Mouse (Mus musculus): ENCODE measurements around the gene Gmds. TPM values are rescaled to one million over a fixed set of nuclear protein-coding genes. Genes with fewer than 3 reads are reported as not detected.

The Gmds gene
- polyA plus RNA-seq, 1 experiment: 11.3 TPM

DNA sequence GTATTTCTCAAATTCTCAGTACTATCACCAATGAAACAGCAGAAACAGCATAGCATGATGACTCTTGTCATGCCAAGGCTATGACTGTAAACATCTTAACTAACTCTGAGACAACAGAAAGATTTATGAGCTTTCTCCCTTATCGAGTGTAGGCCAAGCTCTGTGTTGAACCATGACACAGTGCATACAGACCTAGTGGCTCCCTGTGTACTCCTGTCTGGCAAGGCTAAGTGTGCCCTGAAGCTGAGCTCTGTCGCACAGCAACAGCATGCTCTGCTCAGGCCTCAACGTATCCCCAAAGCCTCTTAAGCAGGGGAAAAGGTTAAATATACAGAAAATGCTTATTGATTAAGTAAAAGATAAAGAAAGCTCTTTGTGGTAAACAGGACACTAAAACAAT is 194.9 kb downstream of the Gmds start:
- H3K4me3 ChIP-seq (ENCODE audit: insufficient read depth, low read length): no peak overlapping the region
- TF ChIP-seq CTCF (IDR thresholded peaks at IDR 0.05; ENCODE audit: extremely low read depth, insufficient read depth, low read length): no peak
- TF ChIP-seq POLR2A (IDR thresholded peaks at IDR 0.05; ENCODE audit: extremely low read depth, insufficient read depth, low read length): no peak
- no peaks in the 10 kb centered on the region for H3K4me1 ChIP-seq (ENCODE audit: control insufficient read depth, insufficient read depth, low read length)
- H3K27ac ChIP-seq (ENCODE audit: insufficient read depth, low read length): no peak overlapping the region

DNA sequence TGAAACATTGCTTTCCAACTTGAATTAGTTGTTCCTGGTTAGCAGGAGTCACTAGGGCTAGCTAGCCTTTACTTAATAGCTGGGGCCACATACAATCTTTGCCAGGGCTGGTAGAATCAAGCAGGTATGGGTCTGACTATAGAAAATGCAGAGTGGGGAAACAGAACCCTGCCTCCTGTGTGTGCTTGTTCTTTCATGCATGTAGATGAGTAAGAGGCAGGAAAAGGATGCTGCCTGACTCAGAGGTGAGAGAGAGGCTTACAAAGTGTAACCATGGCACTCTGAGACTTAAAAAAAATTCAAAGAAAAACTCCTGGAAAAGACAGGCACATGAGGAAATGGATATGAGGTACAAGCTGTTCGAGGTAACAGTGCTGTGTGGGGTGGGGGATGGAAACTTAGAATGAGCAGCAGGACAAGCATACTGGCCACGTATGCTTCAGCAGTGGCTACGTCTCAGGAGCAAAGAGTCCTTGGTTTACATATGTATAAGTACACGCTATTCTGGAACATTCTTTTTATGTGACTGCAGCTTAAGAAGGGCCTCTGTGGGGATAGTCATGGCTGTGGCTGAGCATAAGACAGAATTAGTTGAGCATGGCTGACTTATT is 203.8 kb downstream of the Gmds start:
- no peak overlapping the region for H3K4me3 ChIP-seq (ENCODE audit: insufficient read depth, low read length)

DNA sequence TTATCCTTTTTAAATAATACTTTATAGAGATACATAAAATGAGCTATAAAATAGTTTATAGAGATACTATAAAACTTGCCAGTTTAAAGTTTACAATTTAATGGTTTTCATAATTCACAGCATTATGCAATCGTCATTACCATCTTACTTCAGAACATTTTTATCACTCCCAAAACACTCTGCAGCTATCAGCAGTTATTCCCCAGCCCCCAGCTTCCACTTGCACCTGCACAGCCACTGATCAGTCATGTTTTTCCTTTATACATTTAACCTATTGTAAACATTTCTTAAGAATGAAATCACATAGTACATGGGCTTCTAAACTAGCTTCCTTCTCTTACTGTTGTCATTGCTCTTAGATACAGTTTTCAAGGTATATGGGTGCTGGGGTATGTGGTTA is 208.6 kb downstream of the Gmds start:
- TF ChIP-seq CTCF (IDR thresholded peaks at IDR 0.05; ENCODE audit: extremely low read depth, insufficient read depth, low read length) (no peak), POLR2A (IDR thresholded peaks at IDR 0.05; ENCODE audit: extremely low read depth, insufficient read depth, low read length) (no peak)
- no peak overlapping the region for H3K27ac ChIP-seq (ENCODE audit: insufficient read depth, low read length)
- peaks cover under 1% of the 10 kb centered on the region; the same call in 1 of the 2 replicates for H3K4me1 ChIP-seq (ENCODE audit: control insufficient read depth, insufficient read depth, low read length)
- no peak overlapping the region for H3K4me3 ChIP-seq (ENCODE audit: insufficient read depth, low read length)

More for the DNA sequence above, 203.8 kb downstream of the Gmds start:
- Histone ChIP-seq H3K4me1 (ENCODE audit: control insufficient read depth, insufficient read depth, low read length) (peaks cover 2% of the 10 kb centered on the region; the same call in 1 of the 2 replicates), H3K27ac (ENCODE audit: insufficient read depth, low read length) (no peak overlapping the region)
- no peak for TF ChIP-seq CTCF (IDR thresholded peaks at IDR 0.05; ENCODE audit: extremely low read depth, insufficient read depth, low read length)
- no peak for TF ChIP-seq POLR2A (IDR thresholded peaks at IDR 0.05; ENCODE audit: extremely low read depth, insufficient read depth, low read length)

- Histone ChIP-seq H3K4me1 (ENCODE audit: control insufficient read depth, insufficient read depth, low read length) (no peaks in the 10 kb centered on the region), H3K4me3 (ENCODE audit: insufficient read depth, low read length) (no peak overlapping the region), H3K27ac (ENCODE audit: insufficient read depth, low read length) (no peak overlapping the region)
- TF ChIP-seq CTCF (IDR thresholded peaks at IDR 0.05; ENCODE audit: extremely low read depth, insufficient read depth, low read length) (no peak), POLR2A (IDR thresholded peaks at IDR 0.05; ENCODE audit: extremely low read depth, insufficient read depth, low read length) (no peak)
These were observed 220.2 kb downstream of the Gmds start for GRCm38 (mm10) chr13:32118386-32118785.

GRCm38 (mm10) chr13:32115468-32115867 is 223.1 kb downstream of the Gmds start:
- TF ChIP-seq CTCF (IDR thresholded peaks at IDR 0.05; ENCODE audit: extremely low read depth, insufficient read depth, low read length): no peak
- no peak for TF ChIP-seq POLR2A (IDR thresholded peaks at IDR 0.05; ENCODE audit: extremely low read depth, insufficient read depth, low read length)
- Histone ChIP-seq H3K4me3 (ENCODE audit: insufficient read depth, low read length) (no peak overlapping the region), H3K27ac (ENCODE audit: insufficient read depth, low read length) (no peak overlapping the region), H3K4me1 (ENCODE audit: control insufficient read depth, insufficient read depth, low read length) (no peaks in the 10 kb centered on the region)

- Histone ChIP-seq H3K4me1 (ENCODE audit: control insufficient read depth, insufficient read depth, low read length) (no peaks in the 10 kb centered on the region), H3K4me3 (ENCODE audit: insufficient read depth, low read length) (no peak overlapping the region)
- TF ChIP-seq CTCF (IDR thresholded peaks at IDR 0.05; ENCODE audit: extremely low read depth, insufficient read depth, low read length) (no peak), POLR2A (IDR thresholded peaks at IDR 0.05; ENCODE audit: extremely low read depth, insufficient read depth, low read length) (no peak)
These were observed 224.7 kb downstream of the Gmds start for GRCm38 (mm10) chr13:32113875-32114274.

GRCm38 (mm10) chr13:32088303-32088977 is 250.1 kb downstream of the Gmds start:
- Histone ChIP-seq H3K4me1 (ENCODE audit: control insufficient read depth, insufficient read depth, low read length) (peaks cover 2% of the 10 kb centered on the region; the same call in 1 of the 2 replicates), H3K27ac (ENCODE audit: insufficient read depth, low read length) (no peak overlapping the region), H3K4me3 (ENCODE audit: insufficient read depth, low read length) (no peak overlapping the region)
- TF ChIP-seq CTCF (IDR thresholded peaks at IDR 0.05; ENCODE audit: extremely low read depth, insufficient read depth, low read length) (no peak), POLR2A (IDR thresholded peaks at IDR 0.05; ENCODE audit: extremely low read depth, insufficient read depth, low read length) (no peak)

More at GRCm38 (mm10) chr13:32113875-32114274, 224.7 kb downstream of the Gmds start:
- H3K27ac ChIP-seq (ENCODE audit: insufficient read depth, low read length): no peak overlapping the region

DNA sequence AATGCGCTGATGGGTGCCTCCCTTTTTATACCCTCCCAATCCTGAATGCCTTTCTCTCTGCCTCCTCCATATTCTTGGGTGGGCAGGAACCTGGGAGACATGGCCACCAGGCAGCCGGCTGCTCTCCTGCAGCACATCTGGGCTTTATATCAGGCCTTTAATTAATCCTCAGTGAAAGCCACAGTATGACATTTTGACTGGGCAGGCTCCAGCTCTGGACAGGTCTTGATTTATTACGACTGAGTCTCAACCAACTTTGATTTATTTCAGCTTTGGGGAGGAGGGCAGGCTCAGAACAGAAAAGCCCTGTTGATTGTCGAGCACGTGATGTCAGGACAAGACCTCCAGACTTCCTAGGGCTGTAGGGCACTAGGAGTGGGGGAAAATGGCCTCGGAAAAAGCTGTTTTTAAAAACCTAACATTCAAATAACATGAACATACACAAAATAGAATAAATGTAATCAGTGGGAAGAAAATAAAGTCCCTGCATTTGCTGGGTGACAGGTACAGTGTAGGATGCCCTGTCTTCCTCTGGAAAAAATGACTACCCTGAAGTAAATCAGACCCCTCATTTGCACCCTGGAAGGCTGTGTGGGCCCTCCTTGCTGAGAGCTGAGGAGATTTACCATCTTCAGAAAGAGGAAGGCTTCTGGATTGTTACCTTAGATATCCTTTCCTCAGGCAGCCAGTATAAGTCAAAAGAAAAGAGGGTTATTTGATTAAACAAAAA is 257.9 kb downstream of the Gmds start:
- Histone ChIP-seq H3K4me1 (ENCODE audit: control insufficient read depth, insufficient read depth, low read length) (peaks cover 2% of the 10 kb centered on the region; the same call in 1 of the 2 replicates), H3K4me3 (ENCODE audit: insufficient read depth, low read length) (no peak overlapping the region), H3K27ac (ENCODE audit: insufficient read depth, low read length) (no peak overlapping the region)
- no peak for TF ChIP-seq CTCF (IDR thresholded peaks at IDR 0.05; ENCODE audit: extremely low read depth, insufficient read depth, low read length)
- TF ChIP-seq POLR2A (IDR thresholded peaks at IDR 0.05; ENCODE audit: extremely low read depth, insufficient read depth, low read length): no peak

DNA sequence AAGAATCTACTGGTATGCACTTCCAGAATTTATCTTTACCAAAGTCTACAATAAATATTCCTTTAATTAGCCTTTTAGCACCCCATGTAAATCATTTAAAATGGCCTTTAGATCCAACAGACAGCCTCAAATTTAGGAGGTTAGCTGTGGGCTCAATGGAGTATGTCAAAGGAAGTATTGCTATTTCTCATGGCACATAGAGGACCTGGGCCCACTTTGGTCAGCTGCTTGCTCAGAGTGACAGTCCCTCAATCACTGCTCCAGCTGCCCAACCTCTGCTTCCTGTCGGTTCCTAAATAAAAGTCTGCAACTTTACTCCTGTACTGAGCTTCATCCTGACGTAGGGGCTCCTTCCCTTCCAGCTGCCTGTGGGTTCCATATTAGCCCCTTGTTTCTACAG is 264.9 kb downstream of the Gmds start:
- TF ChIP-seq CTCF (IDR thresholded peaks at IDR 0.05; ENCODE audit: extremely low read depth, insufficient read depth, low read length): no peak
- TF ChIP-seq POLR2A (IDR thresholded peaks at IDR 0.05; ENCODE audit: extremely low read depth, insufficient read depth, low read length): no peak
- no peaks in the 10 kb centered on the region for H3K4me1 ChIP-seq (ENCODE audit: control insufficient read depth, insufficient read depth, low read length)
- no peak overlapping the region for H3K27ac ChIP-seq (ENCODE audit: insufficient read depth, low read length)
- no peak overlapping the region for H3K4me3 ChIP-seq (ENCODE audit: insufficient read depth, low read length)
